Mouse (Mus musculus): ENCODE measurements at regions not wholly inside any gene's neighbourhood (a gene's known extent, or its start where the extent isn't known, plus 50 kb on each side); places are given as distances from the start of the nearest gene placed in this dataset.
A peak's percentile ranks its signal among the peaks of the same experiment; 100 is the strongest.

DNA sequence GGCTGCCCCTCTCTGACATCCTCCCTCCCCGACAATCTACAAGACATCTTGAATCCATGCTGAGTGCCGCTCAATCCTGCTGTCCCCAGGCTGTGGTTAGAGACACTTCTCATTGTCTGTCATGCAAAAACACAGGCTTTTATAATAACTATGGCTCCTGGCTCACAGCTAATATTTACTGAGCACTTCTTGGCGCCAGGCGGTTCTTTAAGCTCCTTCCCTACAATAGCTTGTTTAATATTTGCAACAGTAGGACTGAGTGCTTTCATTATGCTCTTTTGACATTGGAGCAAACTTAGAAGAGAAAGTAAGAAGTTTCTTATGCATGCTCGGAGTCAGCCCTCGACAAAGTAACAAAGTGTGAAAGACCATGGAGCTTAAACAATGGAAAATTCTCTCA is 151.6 kb upstream of the Irx6 start:
- no peak for DNase-seq

DNA sequence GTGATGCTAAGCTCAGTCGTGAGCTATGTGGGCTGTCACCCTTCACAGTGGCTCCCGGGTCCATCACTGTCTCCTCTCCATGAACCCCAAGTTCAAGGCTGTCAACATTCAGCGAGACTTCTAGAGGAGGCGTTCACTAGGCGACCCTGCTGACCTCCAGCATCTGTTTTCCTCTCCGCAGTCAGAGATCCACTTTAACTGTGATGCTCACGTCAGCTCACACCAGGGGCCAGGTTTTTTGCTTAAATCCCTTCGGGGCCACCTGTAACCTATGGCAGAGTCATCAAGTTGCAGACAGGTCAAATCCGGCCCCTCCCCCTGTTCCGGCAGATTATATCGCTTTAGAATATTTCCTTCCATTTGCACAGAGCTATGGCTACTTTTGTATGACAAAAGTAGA is 144.3 kb upstream of the Irx6 start:
- DNase-seq: no peak

DNA sequence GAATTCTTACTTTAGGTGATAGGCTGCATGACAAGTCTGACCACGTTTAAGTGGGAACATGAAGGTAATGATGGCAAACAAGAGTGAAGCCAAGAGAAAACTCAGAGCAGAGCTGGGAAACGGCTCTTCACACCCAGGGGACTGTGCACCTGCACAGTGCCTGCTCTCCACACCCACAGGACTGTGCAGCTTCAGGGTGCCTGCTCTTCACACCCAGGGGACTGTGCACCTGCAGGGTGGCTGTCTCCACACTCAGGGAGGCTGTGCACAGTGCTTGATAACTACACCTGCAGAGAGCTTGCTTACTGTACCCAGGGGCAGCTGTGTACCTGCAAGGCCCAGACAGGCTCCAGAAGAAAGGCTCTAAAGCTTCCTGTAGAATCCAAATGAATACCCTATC is 133.5 kb upstream of the Irx6 start:
- DNase-seq: no peak

DNA sequence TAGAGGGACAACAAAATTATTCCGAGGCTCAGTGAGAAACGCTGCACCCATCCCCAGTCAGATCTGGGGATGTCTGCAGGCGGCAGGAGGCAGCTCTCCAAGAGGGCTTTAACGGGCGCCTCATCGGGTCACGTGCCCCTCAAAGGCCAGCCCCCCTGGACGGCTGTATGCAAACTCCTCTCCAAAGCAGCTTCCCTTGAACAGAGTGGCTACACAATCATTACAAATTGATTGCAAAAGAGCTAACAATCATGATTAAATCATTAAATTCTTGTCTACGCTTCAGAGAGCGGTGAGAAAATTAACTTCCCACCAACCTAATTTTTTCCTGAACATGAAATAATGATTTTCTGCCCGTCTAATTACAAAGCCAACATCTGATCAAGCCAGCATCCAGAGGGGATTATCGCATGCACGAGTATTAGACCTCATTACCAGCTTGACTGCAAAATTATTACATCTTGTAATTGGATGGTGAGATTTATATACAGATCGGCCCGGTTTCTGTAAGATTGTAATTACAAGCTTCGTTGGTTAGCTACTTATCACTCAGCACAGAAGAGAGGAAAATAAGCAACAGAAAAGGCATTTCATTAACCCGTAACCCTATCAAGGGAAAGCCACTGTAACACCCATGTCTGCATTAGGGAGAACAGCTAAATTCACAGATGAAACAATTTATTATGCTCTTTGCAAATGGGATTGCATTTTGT is 128.6 kb upstream of the Irx6 start:
- no peak for DNase-seq

DNA sequence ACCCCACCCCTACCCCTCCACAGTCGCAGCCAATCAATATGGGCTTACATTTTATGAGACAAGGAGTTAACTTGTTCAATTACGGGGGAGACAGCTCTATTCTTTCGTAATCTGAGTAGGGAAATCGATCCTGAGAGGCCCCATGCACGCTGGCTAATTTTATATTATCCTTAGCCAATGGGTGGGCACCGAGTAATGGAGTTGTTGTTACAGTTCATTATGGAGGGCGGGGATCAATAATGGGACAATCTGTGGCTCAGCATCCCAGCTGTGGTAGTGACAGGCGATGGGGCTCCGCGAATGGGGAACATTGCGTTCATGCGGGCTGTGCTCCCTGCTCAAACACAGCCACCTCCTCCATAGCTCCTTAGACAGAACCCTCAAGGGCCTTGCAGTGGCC is 118.9 kb upstream of the Irx6 start:
- DNase-seq: no peak

DNA sequence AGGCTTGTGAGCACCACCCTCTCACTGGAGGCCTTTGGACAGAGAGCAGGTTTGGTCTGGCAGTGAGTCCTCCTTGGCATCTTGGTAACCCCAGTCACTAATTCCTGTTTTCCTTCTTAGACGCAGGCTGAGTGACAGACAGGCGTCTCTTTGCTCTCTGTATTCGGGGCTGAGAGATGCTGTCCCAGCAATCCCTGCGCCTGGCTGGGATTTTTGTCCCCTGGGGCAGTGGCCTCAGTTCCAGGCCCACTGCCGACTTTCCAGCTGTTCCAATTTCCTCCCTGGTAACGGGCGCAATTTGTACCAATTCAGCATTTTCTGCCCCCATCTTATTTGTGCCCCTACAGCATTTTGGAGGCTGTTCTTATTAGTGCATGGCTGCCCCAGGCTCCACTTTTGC is 118.5 kb upstream of the Irx6 start:
- no peak for DNase-seq

DNA sequence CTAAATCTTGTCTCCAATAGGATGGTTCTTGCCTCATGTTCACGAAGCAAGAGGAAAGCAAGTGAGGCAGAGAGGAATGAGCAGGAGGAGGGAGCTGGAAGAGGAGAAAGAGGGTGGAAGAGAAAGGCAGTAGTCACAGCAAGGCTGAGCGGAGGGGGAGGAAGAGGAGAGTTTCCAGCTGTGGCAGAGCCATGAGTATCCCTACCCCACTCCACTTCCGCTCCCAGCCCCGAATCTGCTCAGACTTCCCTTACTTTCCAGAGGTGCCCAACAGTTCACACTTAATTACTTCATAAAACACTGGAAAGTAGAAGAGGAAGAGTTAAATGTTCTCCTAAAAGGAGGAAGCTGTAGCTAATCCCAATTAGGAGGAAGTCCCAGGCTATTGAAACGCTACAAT is 111.6 kb upstream of the Irx6 start:
- no peak for DNase-seq

DNA sequence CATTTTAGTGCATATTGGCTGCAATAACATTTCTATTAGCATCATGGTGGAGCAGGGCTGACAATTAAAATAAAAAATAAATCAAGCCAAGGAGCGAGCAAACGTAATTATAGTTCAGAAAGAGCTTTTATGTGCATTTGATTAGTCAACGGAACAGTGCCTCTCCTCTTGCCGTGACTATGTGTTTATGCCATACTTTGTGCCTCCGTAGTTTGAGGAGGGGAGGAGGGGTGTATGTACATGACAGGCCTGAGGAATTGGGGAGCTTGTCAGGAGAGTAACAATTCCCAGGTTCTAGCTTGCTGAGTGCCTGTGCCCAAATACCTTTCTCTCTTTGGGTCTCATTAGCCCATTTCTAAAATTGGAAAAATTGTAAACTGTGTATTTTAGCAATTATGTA is 111.1 kb upstream of the Irx6 start:
- DNase-seq: no peak

DNA sequence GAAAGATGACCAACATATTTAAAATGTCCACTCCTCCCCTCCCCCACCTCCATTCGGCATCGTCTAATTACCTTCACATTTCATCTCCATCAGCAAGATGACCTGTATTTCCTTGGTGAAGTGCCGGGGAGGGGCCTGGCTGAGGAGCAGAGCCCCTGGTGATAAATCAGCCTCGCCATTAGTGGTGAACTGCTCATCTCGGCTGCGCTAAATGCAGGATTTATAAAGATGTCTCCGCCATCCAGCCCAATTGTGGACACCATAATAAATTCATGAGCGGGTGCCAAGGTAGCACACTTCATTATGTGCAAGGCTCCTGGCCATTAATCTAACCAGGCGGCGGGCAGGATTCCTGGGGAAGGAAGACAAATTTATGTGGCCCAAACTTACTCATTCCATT is 104.4 kb upstream of the Irx6 start:
- DNase-seq: no peak

DNA sequence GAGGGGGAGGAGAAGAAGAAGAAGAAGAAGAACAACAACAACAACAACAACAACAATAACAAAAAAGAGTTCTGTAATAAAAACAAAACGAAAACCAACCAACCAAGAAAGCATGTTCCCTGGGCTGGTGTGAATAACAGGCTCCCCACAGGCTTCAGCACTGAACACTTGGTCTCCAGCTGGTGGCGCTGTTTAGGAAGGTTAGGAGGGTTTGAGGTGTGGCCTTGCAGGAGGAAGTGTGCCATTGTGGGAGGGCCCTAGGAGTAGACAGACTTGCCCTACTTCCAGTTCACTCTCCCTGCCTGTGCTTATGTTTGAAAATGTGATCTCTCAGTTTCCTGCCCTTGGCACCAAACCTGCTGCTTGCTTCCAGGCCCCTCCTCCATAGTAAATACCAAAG is 94.6 kb upstream of the Irx6 start:
- DNase-seq: no peak

DNA sequence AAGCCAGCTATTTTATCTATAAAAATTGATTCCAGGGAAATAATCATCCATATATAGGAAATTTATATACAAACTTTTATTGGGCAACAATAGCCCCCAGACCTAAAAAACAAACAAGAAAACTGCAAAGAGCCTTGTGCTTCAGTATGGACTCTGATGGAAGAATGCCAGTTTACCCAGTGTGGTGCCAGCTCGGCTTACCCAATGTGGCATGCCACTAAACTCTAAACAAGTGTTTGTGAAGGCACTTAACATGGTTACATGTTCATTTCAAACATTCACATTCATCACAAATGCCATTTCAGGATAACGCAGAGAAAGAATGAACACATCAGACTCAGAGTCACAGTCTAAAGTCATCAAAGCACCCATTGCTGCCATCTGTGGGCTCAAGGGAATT is 93.0 kb upstream of the Irx6 start:
- no peak for DNase-seq

DNA sequence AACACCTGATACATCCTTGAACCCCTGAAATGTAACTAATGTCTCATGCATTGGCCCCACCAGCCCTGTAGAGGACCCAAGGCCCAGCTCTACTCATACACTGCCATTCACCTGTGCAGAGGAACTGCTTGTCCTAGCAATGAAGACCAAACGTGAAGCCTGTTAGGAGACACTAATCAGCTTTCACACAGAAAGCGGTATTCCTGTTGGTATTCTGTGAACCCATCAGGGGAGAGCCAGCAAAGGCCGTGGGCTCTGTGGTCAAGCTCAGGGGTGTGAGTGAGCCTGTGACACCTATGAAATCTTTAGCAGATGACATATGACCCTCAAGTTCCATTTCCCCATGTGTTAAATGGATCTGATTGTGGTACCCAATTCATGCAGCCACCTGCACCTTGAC is 73.3 kb upstream of the Irx6 start:
- no peak for DNase-seq

DNA sequence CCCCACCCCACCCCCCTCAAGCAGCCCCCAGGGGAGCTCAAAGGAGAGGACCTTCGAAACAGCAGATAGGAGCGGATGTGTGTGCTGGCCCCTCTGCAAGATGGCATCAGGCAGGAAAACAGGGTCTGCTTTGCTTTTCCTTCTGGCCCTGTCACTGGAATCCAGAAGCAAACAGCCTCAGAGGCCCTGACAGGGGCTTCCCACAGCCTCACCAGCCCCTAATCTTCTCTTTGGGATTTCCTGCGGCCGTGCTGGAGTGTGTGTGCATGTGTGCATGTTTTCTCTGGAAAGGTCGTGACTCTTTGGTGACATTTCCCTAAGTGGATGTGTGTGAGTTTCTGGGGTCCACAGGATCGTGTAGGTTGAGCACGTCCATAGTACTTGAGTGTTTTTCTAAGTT is 71.1 kb upstream of the Irx6 start:
- no peak for DNase-seq

DNA sequence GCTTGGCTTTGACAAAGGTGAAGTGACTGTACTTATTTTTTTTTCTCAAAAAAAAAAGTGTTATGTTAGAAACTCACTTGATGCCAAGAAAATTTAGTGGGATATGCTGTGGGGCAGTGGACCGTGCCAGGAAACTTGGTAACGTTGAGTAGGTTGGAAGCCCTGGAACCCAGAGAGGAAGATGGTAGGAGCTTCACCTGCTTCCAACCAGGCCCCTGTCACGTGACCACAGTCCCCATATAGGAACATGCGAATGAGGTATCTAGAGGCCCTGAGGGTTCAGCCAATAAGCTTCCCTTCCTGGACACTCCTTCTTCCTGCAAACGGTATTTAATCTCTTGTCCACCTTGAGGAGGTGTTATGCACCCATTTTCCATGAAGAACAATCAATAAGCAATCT is 68.5 kb upstream of the Irx6 start:
- DNase-seq: no peak

DNA sequence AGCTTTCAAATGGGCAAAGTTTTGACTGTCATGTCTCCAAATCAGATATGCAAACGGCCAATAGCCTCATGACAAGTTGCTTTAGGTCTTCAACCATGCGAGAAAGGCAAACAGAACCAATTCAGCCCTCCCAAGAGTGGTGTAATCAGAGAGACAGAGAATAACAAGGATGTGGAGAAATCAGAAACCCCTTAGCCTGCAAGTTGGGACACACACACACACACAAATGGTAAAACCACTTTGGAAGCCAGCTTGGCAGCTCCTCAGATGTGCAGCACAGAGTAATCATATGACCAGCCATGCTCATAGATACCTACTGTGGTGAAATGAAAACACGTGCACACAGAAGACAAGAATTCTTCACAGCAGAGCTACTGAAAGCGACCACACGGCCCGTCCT is 66.5 kb upstream of the Irx6 start:
- no peak for DNase-seq

DNA sequence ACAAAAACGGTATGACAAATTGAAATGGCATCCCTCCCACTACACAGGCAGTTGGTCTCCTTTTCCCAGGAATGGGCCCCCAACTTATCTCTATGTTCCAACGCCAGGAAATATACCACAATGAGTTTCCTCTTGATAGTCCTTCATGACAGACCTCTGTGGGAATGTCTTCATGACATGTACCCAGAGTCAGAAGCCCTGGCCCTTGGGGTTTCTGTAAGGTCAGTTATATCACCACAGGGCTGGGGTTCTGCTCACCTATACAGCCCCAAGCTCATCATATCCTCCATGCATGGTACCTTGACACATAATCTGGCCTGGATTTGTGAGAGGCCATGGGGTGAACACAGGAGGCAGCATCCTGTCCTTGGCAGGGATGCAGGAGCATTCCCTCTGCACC is 64.2 kb upstream of the Irx6 start:
- no peak for DNase-seq

DNA sequence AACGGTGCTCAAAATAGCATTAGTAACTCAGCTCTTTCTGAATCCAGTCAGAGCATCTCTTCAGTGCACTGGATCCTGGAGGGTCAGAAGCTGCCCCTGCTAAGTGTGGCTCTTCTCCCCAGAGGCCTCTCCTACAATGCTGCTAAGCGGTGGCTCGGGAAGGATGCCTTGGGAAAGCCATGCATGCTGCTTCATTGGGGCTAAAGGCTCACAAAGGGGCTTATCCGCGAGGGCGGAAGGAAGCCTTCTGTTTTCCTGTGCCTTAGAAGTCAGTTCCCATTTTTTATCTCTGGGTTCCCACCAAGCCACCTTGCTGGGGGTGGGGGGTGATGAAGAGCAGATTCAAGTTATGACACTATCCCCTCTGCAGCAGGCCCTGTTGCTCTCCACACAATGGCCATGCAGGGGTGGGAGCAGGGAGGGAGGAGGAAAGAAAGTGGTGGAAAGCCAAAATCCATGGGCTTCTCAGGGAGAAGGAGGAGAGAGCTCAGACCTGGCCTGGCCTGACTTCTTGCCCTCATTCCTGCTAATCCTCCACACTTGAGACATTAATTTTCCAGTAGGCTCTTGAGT is 63.5 kb upstream of the Irx6 start:
- DNase-seq: no peak

DNA sequence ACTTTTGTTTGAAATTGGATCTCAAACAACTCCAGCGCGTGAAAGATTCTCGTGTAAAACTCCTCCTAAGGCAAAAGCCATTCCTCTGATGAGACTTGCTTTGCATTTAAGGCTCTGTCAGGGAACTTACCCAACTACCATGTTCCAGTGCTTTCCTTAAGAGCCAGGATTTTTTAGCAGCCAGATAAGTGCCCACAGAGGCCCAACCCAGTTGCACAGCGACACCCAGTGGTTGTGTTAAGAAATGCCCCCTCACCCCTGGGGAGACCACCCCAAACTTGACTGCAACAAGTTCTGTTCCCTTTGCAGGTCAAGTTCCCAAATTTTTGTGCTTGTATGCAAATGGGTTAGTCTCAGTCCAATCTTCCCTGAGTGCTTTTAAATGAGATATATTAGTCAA is 60.6 kb upstream of the Irx6 start:
- DNase-seq: peak in 1 of 2 experiments; percentile 2

DNA sequence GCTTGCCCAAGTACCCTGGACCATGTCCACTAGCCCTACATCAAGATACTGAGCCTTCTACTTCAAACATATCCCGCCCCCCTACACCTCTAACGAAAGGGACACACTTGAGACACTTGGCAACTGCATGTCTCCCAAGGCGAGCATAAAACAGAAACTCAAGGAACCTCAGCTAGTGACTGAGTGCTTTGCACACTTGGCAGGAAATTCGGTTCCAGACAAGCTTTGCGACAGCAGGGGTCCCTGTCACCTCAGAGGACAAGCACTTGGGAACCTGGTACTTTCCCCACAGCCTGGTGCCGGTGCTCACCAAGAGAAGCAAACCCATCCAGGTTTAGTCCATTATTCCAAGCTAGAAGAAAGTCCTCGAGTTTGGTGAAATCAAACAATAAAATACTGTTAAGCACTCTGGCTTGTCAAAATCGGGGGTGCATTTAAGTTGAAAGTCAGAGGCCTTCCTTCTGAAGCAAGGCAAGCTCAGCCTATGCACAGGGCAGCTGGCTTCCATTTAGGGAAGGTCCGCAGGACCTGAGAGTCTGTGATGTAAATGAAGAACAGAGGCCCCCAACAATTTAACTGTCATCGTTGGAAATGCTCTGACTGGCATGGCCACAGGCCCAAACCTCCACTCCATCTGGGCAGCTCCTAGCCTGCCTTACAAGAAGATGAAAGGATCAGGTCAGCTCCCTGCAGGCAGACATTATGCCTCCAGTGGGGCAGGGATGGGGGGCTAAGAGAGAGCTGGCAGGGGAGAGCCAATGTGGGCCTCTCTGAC is 57.6 kb upstream of the Irx6 start:
- DNase-seq: no peak

DNA sequence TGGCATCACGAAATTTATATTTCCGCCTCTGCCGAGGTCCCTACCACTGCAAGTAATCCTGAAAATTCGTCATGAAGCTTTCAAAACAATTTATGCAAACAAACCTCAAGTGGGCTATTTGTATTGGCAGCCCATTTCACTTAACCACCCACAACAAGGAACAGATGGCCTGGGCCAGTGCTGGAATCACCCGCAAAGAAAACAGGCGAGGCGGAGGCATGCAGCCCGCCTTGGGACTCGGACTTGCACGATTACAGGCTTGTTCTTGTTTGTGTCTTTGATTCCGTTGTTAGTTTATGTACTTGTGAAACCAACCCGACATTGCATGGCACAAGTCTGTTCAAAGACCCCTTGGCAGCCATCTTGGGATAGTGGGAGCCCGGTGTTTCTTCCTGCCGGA is 55.8 kb upstream of the Irx6 start:
- DNase-seq: no peak

Measured in adrenal gland, postnatal 36 days (tissue).